ENCODE assay signal across 23 mouse cellular contexts in the genomic region with DNA sequence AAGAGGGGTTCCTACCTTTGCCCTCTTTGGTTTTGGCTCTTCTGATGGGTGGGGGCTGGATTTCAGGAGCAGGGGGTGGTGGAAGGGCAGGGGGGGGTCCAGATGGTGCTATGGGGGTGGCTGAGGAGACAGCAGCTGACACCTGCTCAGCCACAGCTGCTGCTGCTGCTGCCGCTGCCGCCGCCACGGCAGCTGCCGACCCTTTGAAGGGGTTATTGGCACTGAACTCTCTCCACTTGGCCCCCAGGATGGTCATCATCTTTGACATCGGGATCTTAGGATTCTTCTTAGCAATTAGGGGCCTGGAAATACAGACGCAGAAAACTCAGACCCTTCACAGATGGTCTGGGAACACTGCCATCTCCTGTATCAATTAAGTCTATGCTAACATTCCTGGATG. TPM values are rescaled to one million over a fixed set of nuclear protein-coding genes. Genes with fewer than 3 reads are reported as not detected.
DNase-seq lines count a peak whose midpoint lies in the region; ATAC-seq and TF ChIP-seq lines count a peak whose summit lies in the region.
"Had no signal": no experiment of that assay in that cellular context is flagged by ENCODE, and none has a peak within 500 bp of the region (broad histone marks: within the 10 kb centered on the region; RNA-seq: fewer than 3 reads in every experiment).

No protein-coding gene starts in this region.

- no peaks in the 10 kb centered on the region for H3K27me3 ChIP-seq in forebrain, embryonic 13.5 days
- H3K27me3 ChIP-seq in forebrain, embryonic 12.5 days: no peaks in the 10 kb centered on the region
- no peaks in the 10 kb centered on the region for H3K27me3 ChIP-seq in thymus, adult 2 months (ENCODE audit: control insufficient read depth, insufficient read depth, low read length)
- H3K27me3 ChIP-seq: embryonic facial prominence, embryonic 13.5 days; heart, embryonic 15.5 days; limb, embryonic 13.5 days; midbrain, embryonic 15.5 days had no signal

- no peak for ATAC-seq in forebrain, embryonic 13.5 days
- ATAC-seq in forebrain, embryonic 12.5 days (ENCODE audit: low FRiP score): no peak
- ATAC-seq: liver, embryonic 12.5 days; midbrain, embryonic 15.5 days had no signal

- H3K9me3 ChIP-seq in forebrain, embryonic 13.5 days (replicated peaks): no peaks in the 10 kb centered on the region
- H3K9me3 ChIP-seq in forebrain, embryonic 12.5 days: no peaks in the 10 kb centered on the region
- H3K9me3 ChIP-seq: embryonic facial prominence, embryonic 13.5 days; heart, embryonic 15.5 days; liver, embryonic 12.5 days; midbrain, embryonic 15.5 days had no signal

- intact Hi-C loops in left cerebral cortex, postnatal 4 days (cut with DNase I): no loop called here
- intact Hi-C loops in left cerebral cortex, postnatal 14 days (cut with DNase I): no loop called here

- peaks cover 75% of the 10 kb centered on the region for H3K36me3 ChIP-seq in forebrain, embryonic 13.5 days (ENCODE audit: poor library complexity, severe bottlenecking)
- H3K36me3 ChIP-seq in forebrain, embryonic 12.5 days (replicated peaks): peaks cover 68% of the 10 kb centered on the region
- H3K36me3 ChIP-seq in thymus, adult 2 months (ENCODE audit: control insufficient read depth, insufficient read depth, low read length): peaks cover 45% of the 10 kb centered on the region

- no peak for TF ChIP-seq POLR2A in thymus, adult 2 months (IDR thresholded peaks at IDR 0.05; ENCODE audit: control insufficient read depth, extremely low read depth, insufficient read depth, low read length, poor library complexity)

- 40% methylated on average over 7 of the region's 7 CpGs for WGBS in forebrain, embryonic 13.5 days
- 52% methylated on average over 7 of the region's 7 CpGs for WGBS in forebrain, embryonic 12.5 days
- 62% methylated on average over 7 of the region's 7 CpGs for WGBS in thymus, adult 2 months

- peaks cover 43% of the 10 kb centered on the region for H3K4me1 ChIP-seq in forebrain, embryonic 13.5 days
- peaks cover 33% of the 10 kb centered on the region for H3K4me1 ChIP-seq in forebrain, embryonic 12.5 days
- peaks cover 20% of the 10 kb centered on the region for H3K4me1 ChIP-seq in thymus, adult 2 months (replicated peaks; ENCODE audit: control insufficient read depth, insufficient read depth, low read length)

- H3K9ac ChIP-seq in forebrain, embryonic 13.5 days: no peak overlapping the region
- no peak overlapping the region for H3K9ac ChIP-seq in forebrain, embryonic 12.5 days
- H3K9ac ChIP-seq: embryonic facial prominence, embryonic 13.5 days; heart, embryonic 15.5 days; limb, embryonic 13.5 days; liver, embryonic 12.5 days; midbrain, embryonic 15.5 days had no signal

- DNase-seq in left cerebral cortex, postnatal 4 days: peak; percentile 44
- DNase-seq in left cerebral cortex, postnatal 14 days (ENCODE audit: low spot score in 2 of 2): no peak
- peak; percentile 28 for DNase-seq in thymus, postnatal 4 days
- DNase-seq in thymus, adult 2 months: no peak
- DNase-seq in spleen, postnatal 4 days (ENCODE audit: low spot score in 2 of 2): no peak
- no peak for DNase-seq in layer of hippocampus, postnatal 10 days (ENCODE audit: low spot score in 2 of 2)
- DNase-seq: adrenal gland, postnatal 36 days; cerebellum, adult 11 months; cerebellum, postnatal 14 days; layer of hippocampus, postnatal 36 days; lung, adult 2 months; lung, postnatal 14 days; right cerebral cortex, postnatal 14 days; thymus, postnatal 25 days had no signal

- peak overlapping the region; percentile 63 for H3K27ac ChIP-seq in forebrain, embryonic 13.5 days
- no peak overlapping the region for H3K27ac ChIP-seq in forebrain, embryonic 12.5 days
- no peak overlapping the region for H3K27ac ChIP-seq in thymus, adult 2 months (ENCODE audit: control insufficient read depth, insufficient read depth, low read length)
- H3K27ac ChIP-seq: embryonic facial prominence, embryonic 13.5 days; heart, embryonic 15.5 days; layer of hippocampus, adult 2 months; limb, embryonic 13.5 days; liver, embryonic 12.5 days; midbrain, embryonic 15.5 days had no signal

- no peak overlapping the region for H3K4me3 ChIP-seq in forebrain, embryonic 13.5 days
- H3K4me3 ChIP-seq in forebrain, embryonic 12.5 days (replicated peaks): no peak overlapping the region
- H3K4me3 ChIP-seq in thymus, adult 2 months (ENCODE audit: control insufficient read depth, insufficient read depth, low read length): no peak overlapping the region
- H3K4me3 ChIP-seq: embryonic facial prominence, embryonic 13.5 days; heart, embryonic 15.5 days; layer of hippocampus, adult 2 months; limb, embryonic 13.5 days; liver, embryonic 12.5 days; midbrain, embryonic 15.5 days had no signal

- no peak overlapping the region for H3K4me2 ChIP-seq in forebrain, embryonic 13.5 days
- no peak overlapping the region for H3K4me2 ChIP-seq in forebrain, embryonic 12.5 days
- H3K4me2 ChIP-seq: embryonic facial prominence, embryonic 13.5 days; heart, embryonic 15.5 days; limb, embryonic 13.5 days; liver, embryonic 12.5 days; midbrain, embryonic 15.5 days had no signal

- TF ChIP-seq CTCF in thymus, adult 2 months (IDR thresholded peaks at IDR 0.05; ENCODE audit: borderline replicate concordance, control insufficient read depth, extremely low read depth, insufficient read depth, low read length, poor library complexity): no peak

RNA-seq across cellular contexts. Expression of a gene that starts 7.2 kb away (rescaled TPM):
- 104 and 106 TPM in 2 replicates for polyA plus RNA-seq in forebrain, embryonic 13.5 days (2015; fragmentation: Nextera tagmentation; extraction: Ambion mirVana)
- polyA plus RNA-seq in forebrain, embryonic 12.5 days (2016; fragmentation: Nextera tagmentation; extraction: Ambion mirVana): 94.3 and 98.3 TPM in 2 replicates
- total RNA-seq in left cerebral cortex, postnatal 4 days (2021): 100 to 1,000 TPM; 552 to 572 TPM
- 100 to 1,000 TPM; 531 to 563 TPM for total RNA-seq in left cerebral cortex, postnatal 14 days (2021)
- 278 and 280 TPM in 2 replicates for polyA plus RNA-seq in thymus, adult 2 months (2012; rRNA removed)
- 100 to 1,000 TPM; 540 to 617 TPM for total RNA-seq in layer of hippocampus, postnatal 10 days (2021)

RNA-seq across cellular contexts. Expression of a gene that starts 21.8 kb away (rescaled TPM):
- 72.6 and 78.8 TPM in 2 replicates for polyA plus RNA-seq in forebrain, embryonic 13.5 days (2015; fragmentation: Nextera tagmentation; extraction: Ambion mirVana)
- 44.8 and 46.3 TPM in 2 replicates for polyA plus RNA-seq in forebrain, embryonic 12.5 days (2016; fragmentation: Nextera tagmentation; extraction: Ambion mirVana)
- total RNA-seq in left cerebral cortex, postnatal 4 days (2021): 10 to 100 TPM; 77.3 to 89.1 TPM
- total RNA-seq in left cerebral cortex, postnatal 14 days (2021): 100 to 1,000 TPM in 1 of 2 experiments, 10 to 100 TPM in 1; 95.7 to 101 TPM
- polyA plus RNA-seq in thymus, adult 2 months (2012; rRNA removed): 3.3 and 4.1 TPM in 2 replicates
- 10 to 100 TPM; 72.6 to 76.6 TPM for total RNA-seq in layer of hippocampus, postnatal 10 days (2021)

RNA-seq across cellular contexts. Expression of a gene that starts 33.3 kb away (rescaled TPM):
- polyA plus RNA-seq in forebrain, embryonic 13.5 days (2015; fragmentation: Nextera tagmentation; extraction: Ambion mirVana): 100.0 and 108 TPM in 2 replicates
- 91.7 and 103 TPM in 2 replicates for polyA plus RNA-seq in forebrain, embryonic 12.5 days (2016; fragmentation: Nextera tagmentation; extraction: Ambion mirVana)
- 10 to 100 TPM; 60.2 to 63.9 TPM for total RNA-seq in left cerebral cortex, postnatal 4 days (2021)
- total RNA-seq in left cerebral cortex, postnatal 14 days (2021): 100 to 1,000 TPM in 1 of 2 experiments, 10 to 100 TPM in 1; 92.0 to 106 TPM
- 139 and 170 TPM in 2 replicates for polyA plus RNA-seq in thymus, adult 2 months (2012; rRNA removed)
- total RNA-seq in layer of hippocampus, postnatal 10 days (2021): 10 to 100 TPM; 84.1 to 95.1 TPM

RNA-seq across cellular contexts. Expression of a gene that starts 33.4 kb away (rescaled TPM):
- polyA plus RNA-seq in forebrain, embryonic 13.5 days (2015; fragmentation: Nextera tagmentation; extraction: Ambion mirVana): 45.9 and 48.6 TPM in 2 replicates
- polyA plus RNA-seq in forebrain, embryonic 12.5 days (2016; fragmentation: Nextera tagmentation; extraction: Ambion mirVana): 55.0 and 60.9 TPM in 2 replicates
- 10 to 100 TPM; 36.3 to 41.1 TPM for total RNA-seq in left cerebral cortex, postnatal 4 days (2021)
- 10 to 100 TPM; 36.8 to 42.0 TPM for total RNA-seq in left cerebral cortex, postnatal 14 days (2021)
- 37.2 and 41.5 TPM in 2 replicates for polyA plus RNA-seq in thymus, adult 2 months (2012; rRNA removed)
- total RNA-seq in layer of hippocampus, postnatal 10 days (2021): 10 to 100 TPM; 28.4 to 40.6 TPM

RNA-seq across cellular contexts. Expression of a gene that starts 36.0 kb away (rescaled TPM):
- 3.7 and 4.0 TPM in 2 replicates for polyA plus RNA-seq in forebrain, embryonic 13.5 days (2015; fragmentation: Nextera tagmentation; extraction: Ambion mirVana)
- 5.1 and 5.5 TPM in 2 replicates for polyA plus RNA-seq in forebrain, embryonic 12.5 days (2016; fragmentation: Nextera tagmentation; extraction: Ambion mirVana)
- total RNA-seq in left cerebral cortex, postnatal 4 days (2021): 10 to 100 TPM in 1 of 2 experiments, 1 to 10 TPM in 1; 8.8 to 12.6 TPM
- total RNA-seq in left cerebral cortex, postnatal 14 days (2021): 10 to 100 TPM; 30.8 to 36.9 TPM
- 2.9 and 3.5 TPM in 2 replicates for polyA plus RNA-seq in thymus, adult 2 months (2012; rRNA removed)
- 10 to 100 TPM; 12.3 to 14.7 TPM for total RNA-seq in layer of hippocampus, postnatal 10 days (2021)
- total RNA-seq: hematopoietic stem cell, adult 5-6 weeks had no signal

Comparison
In these comparisons a context has a peak if more than half of its experiments do, and no peak if none do; other contexts are left out.
1. DNase-seq: peak in left cerebral cortex, postnatal 4 days (single experiment) and thymus, postnatal 4 days (single experiment); none in left cerebral cortex, postnatal 14 days (0 of 2), thymus, adult 2 months (single experiment), spleen, postnatal 4 days (0 of 2) and layer of hippocampus, postnatal 10 days (0 of 2).